Mouse (Mus musculus): ENCODE data around the gene Gkap1. TPM values are rescaled to one million over a fixed set of nuclear protein-coding genes. Genes with fewer than 3 reads are reported as not detected.

Gkap1 gene
- total RNA-seq, 4 experiments from 2014 or later = 25.3 to 30.9 (median 27.2) TPM

GRCm38 (mm10) chr13:58266864-58267263 is 8.6 kb downstream of the Gkap1 start:
- DNase-seq (ENCODE audit: low spot score in 2 of 2) = no peak

GRCm38 (mm10) chr13:58263546-58263945 is 12.0 kb downstream of the Gkap1 start:
- DNase-seq (ENCODE audit: low spot score in 2 of 2) = no peak

GRCm38 (mm10) chr13:58261674-58262073 is 13.8 kb downstream of the Gkap1 start:
- no peak for DNase-seq (ENCODE audit: low spot score in 2 of 2)

- no peak for DNase-seq (ENCODE audit: low spot score in 2 of 2)
Observed at GRCm38 (mm10) chr13:58253268-58253667, 22.2 kb downstream of the Gkap1 start.

- no peak for DNase-seq (ENCODE audit: low spot score in 2 of 2)
Observed at GRCm38 (mm10) chr13:58248957-58249356, 26.5 kb downstream of the Gkap1 start.

- no peak for DNase-seq (ENCODE audit: low spot score in 2 of 2)
Observed at GRCm38 (mm10) chr13:58236536-58236935, 39.0 kb downstream of the Gkap1 start.

GRCm38 (mm10) chr13:58232611-58233010 is 42.9 kb downstream of the Gkap1 start:
- DNase-seq (ENCODE audit: low spot score in 2 of 2) = peak; percentile 30 to 45

- no peak for DNase-seq (ENCODE audit: low spot score in 2 of 2)
Observed at GRCm38 (mm10) chr13:58232070-58232469, 43.4 kb downstream of the Gkap1 start.

- no peak for DNase-seq (ENCODE audit: low spot score in 2 of 2)
Observed at GRCm38 (mm10) chr13:58228624-58229023, 46.9 kb downstream of the Gkap1 start.

GRCm38 (mm10) chr13:58225694-58226093 is 49.8 kb downstream of the Gkap1 start:
- no peak for DNase-seq (ENCODE audit: low spot score in 2 of 2)

GRCm38 (mm10) chr13:58220206-58220605 is 55.3 kb downstream of the Gkap1 start:
- no peak for DNase-seq (ENCODE audit: low spot score in 2 of 2)

- no peak for DNase-seq (ENCODE audit: low spot score in 2 of 2)
Observed at GRCm38 (mm10) chr13:58217536-58217935, 58.0 kb downstream of the Gkap1 start.

GRCm38 (mm10) chr13:58216395-58216794 is 59.1 kb downstream of the Gkap1 start:
- DNase-seq (ENCODE audit: low spot score in 2 of 2) = no peak

GRCm38 (mm10) chr13:58215592-58216341 is 59.7 kb downstream of the Gkap1 start, which contains the start of gene Ubqln1:
Gene Ubqln1, minus strand, starts transcription at chr13:58215653.
- peak; percentile 79 to 81 for DNase-seq (ENCODE audit: low spot score in 2 of 2)

GRCm38 (mm10) chr13:58215253-58215591 is 60.3 kb downstream of the Gkap1 start:
- DNase-seq (ENCODE audit: low spot score in 2 of 2) = no peak

GRCm38 (mm10) chr13:58214346-58215252 is 60.9 kb downstream of the Gkap1 start:
- DNase-seq (ENCODE audit: low spot score in 2 of 2) = no peak

GRCm38 (mm10) chr13:58213801-58214200 is 61.7 kb downstream of the Gkap1 start:
- no peak for DNase-seq (ENCODE audit: low spot score in 2 of 2)

- DNase-seq (ENCODE audit: low spot score in 2 of 2) = no peak
Observed at GRCm38 (mm10) chr13:58212530-58212929, 63.0 kb downstream of the Gkap1 start.

- DNase-seq (ENCODE audit: low spot score in 2 of 2) = no peak
Observed at GRCm38 (mm10) chr13:58210441-58210840, 65.1 kb downstream of the Gkap1 start.

- no peak for DNase-seq (ENCODE audit: low spot score in 2 of 2)
Observed at GRCm38 (mm10) chr13:58206084-58206483, 69.4 kb downstream of the Gkap1 start.

GRCm38 (mm10) chr13:58204986-58205385 is 70.5 kb downstream of the Gkap1 start:
- no peak for DNase-seq (ENCODE audit: low spot score in 2 of 2)

- no peak for DNase-seq (ENCODE audit: low spot score in 2 of 2)
Observed at GRCm38 (mm10) chr13:58204202-58204601, 71.3 kb downstream of the Gkap1 start.
